Mouse (Mus musculus) MEL (cell line): ENCODE data around the gene Cpm. TPM values are rescaled to one million over a fixed set of nuclear protein-coding genes. Genes with fewer than 3 reads are reported as not detected.

ENCODE experiments used
- DNase-seq: peaks from one replicate; pipeline ENCODE4 v3.0.0; 2011; ENCODE audit warnings: low read depth, low spot score
- H3K27ac ChIP-seq: 2 replicates; pipeline ENCODE4 v1.5.1; 2012; ENCODE audit warnings: low read depth, mild to moderate bottlenecking, control low read depth, low read length, moderate library complexity; ENCODE audit not compliant: control insufficient read depth
- H3K27me3 ChIP-seq, 2 experiments: fragments of 150-350 bp in 1 of 2; sonication (generic) in 1 of 2; 2 replicates each; pipeline ENCODE4 v1.6.1; 2012; ENCODE audit warnings: low read length in 2 of 2, mild to moderate bottlenecking in 2 of 2, improper control_type of control experiment in 1 of 2, moderate library complexity in 1 of 2; ENCODE audit not compliant: insufficient read depth in 2 of 2, control insufficient read depth in 1 of 2
- H3K36me3 ChIP-seq, 2 experiments: 2 replicates each; pipeline ENCODE4 v1.6.1; 2012 to 2014; ENCODE audit warnings: low read length in 2 of 2, improper control_type of control experiment in 1 of 2, inconsistent platforms in 1 of 2, mild to moderate bottlenecking in 1 of 2; ENCODE audit not compliant: insufficient read depth in 2 of 2, control insufficient read depth in 1 of 2
- H3K4me1 ChIP-seq, 2 experiments: fragments of 150-350 bp in 1 of 2; sonication (generic) in 1 of 2; 2 replicates each; pipeline ENCODE4 v1.6.1; 2012; ENCODE audit warnings: low read length in 2 of 2, improper control_type of control experiment in 1 of 2, mild to moderate bottlenecking in 1 of 2; ENCODE audit not compliant: insufficient read depth in 2 of 2, control insufficient read depth in 1 of 2
- H3K4me3 ChIP-seq, 2 experiments: fragments of 150-350 bp in 1 of 2; sonication (generic) in 1 of 2; 2 replicates each; pipeline ENCODE4 v1.5.1; 2012; ENCODE audit warnings: low read depth in 2 of 2, low read length in 2 of 2, mild to moderate bottlenecking in 2 of 2, moderate library complexity in 2 of 2, control low read depth in 1 of 2, improper control_type of control experiment in 1 of 2; ENCODE audit not compliant: control insufficient read depth in 1 of 2, insufficient read depth in 1 of 2
- H3K79me2 ChIP-seq: 2 replicates; pipeline ENCODE4 v1.6.1; 2012; ENCODE audit warnings: mild to moderate bottlenecking, low read length, moderate library complexity; ENCODE audit not compliant: control insufficient read depth, poor library complexity, insufficient read depth
- H3K9ac ChIP-seq: 2 replicates; pipeline ENCODE4 v1.6.1; 2012; ENCODE audit warnings: low read depth, mild to moderate bottlenecking, control low read depth, low read length, moderate library complexity; ENCODE audit not compliant: control insufficient read depth, poor library complexity, severe bottlenecking
- H3K9me3 ChIP-seq: fragments of 150-350 bp; sonication (generic); replicated peaks from 2 replicates; pipeline ENCODE4 v1.6.1; 2012; ENCODE audit warnings: mild to moderate bottlenecking, low read length, improper control_type of control experiment, moderate library complexity; ENCODE audit not compliant: insufficient read depth
- CHD1 ChIP-seq: IDR thresholded peaks from 2 replicates; pipeline ENCODE4 v1.6.1; 2012; ENCODE audit warnings: low read depth, mild to moderate bottlenecking, inconsistent platforms, low read length, improper control_type of control experiment
- CHD2 ChIP-seq: IDR thresholded peaks from 2 replicates; pipeline ENCODE4 v1.6.1; 2011; ENCODE audit warnings: low read length, improper control_type of control experiment
- CTCF ChIP-seq, 3 experiments: IDR thresholded peaks in 2 of 3; conservative IDR thresholded peaks in 1 of 3; 2 replicates each; pipeline ENCODE4 v1.5.1; 2011 to 2012; ENCODE audit warnings: low read length in 3 of 3, low read depth in 2 of 3, mild to moderate bottlenecking in 2 of 3, improper control_type of control experiment in 1 of 3, inconsistent platforms in 1 of 3, mixed read lengths in 1 of 3, moderate library complexity in 1 of 3; ENCODE audit not compliant: control insufficient read depth in 1 of 3, insufficient read depth in 1 of 3, poor library complexity in 1 of 3, severe bottlenecking in 1 of 3
- E2F4 ChIP-seq: IDR thresholded peaks from 2 replicates; pipeline ENCODE4 v1.6.1; 2011; ENCODE audit warnings: low read depth, low read length, improper control_type of control experiment, borderline replicate concordance
- ELF1 ChIP-seq: IDR thresholded peaks from 2 replicates; pipeline ENCODE4 v1.6.1; 2014; ENCODE audit warnings: low read depth, mild to moderate bottlenecking, inconsistent platforms, low read length, improper control_type of control experiment, moderate library complexity
- EP300 ChIP-seq, 2 experiments: IDR thresholded peaks; 2 replicates each; pipeline ENCODE4 v1.6.1; 2011; ENCODE audit warnings: improper control_type of control experiment in 2 of 2, low read length in 2 of 2, low read depth in 1 of 2, mild to moderate bottlenecking in 1 of 2
- ETS1 ChIP-seq: IDR thresholded peaks from 2 replicates; pipeline ENCODE4 v1.6.1; 2012; ENCODE audit warnings: low read depth, mild to moderate bottlenecking, inconsistent platforms, low read length, improper control_type of control experiment, moderate library complexity
- GABPA ChIP-seq: IDR thresholded peaks from 2 replicates; pipeline ENCODE4 v1.6.1; 2012; ENCODE audit warnings: low read depth, mild to moderate bottlenecking, inconsistent platforms, low read length, improper control_type of control experiment, moderate library complexity
- HCFC1 ChIP-seq: IDR thresholded peaks from 2 replicates; pipeline ENCODE4 v1.6.1; 2012; ENCODE audit warnings: low read depth, mild to moderate bottlenecking, inconsistent platforms, low read length, improper control_type of control experiment, moderate library complexity
- JUND ChIP-seq: IDR thresholded peaks from 2 replicates; pipeline ENCODE4 v1.6.1; 2011; ENCODE audit warnings: low read depth, mild to moderate bottlenecking, improper control_type of control experiment, low read length
- MAFK ChIP-seq: IDR thresholded peaks from 2 replicates; pipeline ENCODE4 v1.6.1; 2011; ENCODE audit warnings: low read depth, mild to moderate bottlenecking, low read length, improper control_type of control experiment, borderline replicate concordance
- MAX ChIP-seq: IDR thresholded peaks from 2 replicates; pipeline ENCODE4 v1.6.1; 2011; ENCODE audit warnings: low read length, improper control_type of control experiment
- MAZ ChIP-seq: IDR thresholded peaks from 2 replicates; pipeline ENCODE4 v1.6.1; 2012; ENCODE audit warnings: low read depth, mild to moderate bottlenecking, inconsistent platforms, low read length, improper control_type of control experiment
- MXI1 ChIP-seq: IDR thresholded peaks from 2 replicates; pipeline ENCODE4 v1.6.1; 2011; ENCODE audit warnings: mild to moderate bottlenecking, low read depth, low read length, improper control_type of control experiment
- MYB ChIP-seq: IDR thresholded peaks from 2 replicates; pipeline ENCODE4 v1.6.1; 2011; ENCODE audit warnings: mild to moderate bottlenecking, low read depth, low read length, improper control_type of control experiment
- NELFE ChIP-seq: IDR thresholded peaks from 2 replicates; pipeline ENCODE4 v1.6.1; 2011; ENCODE audit warnings: low read depth, low read length, improper control_type of control experiment
- POLR2AphosphoS2 ChIP-seq: IDR thresholded peaks from 2 replicates; pipeline ENCODE4 v1.6.1; 2011; ENCODE audit warnings: low read length, improper control_type of control experiment
- SMC3 ChIP-seq: IDR thresholded peaks from 2 replicates; pipeline ENCODE4 v1.6.1; 2011; ENCODE audit warnings: low read depth, low read length, improper control_type of control experiment
- TCF12 ChIP-seq: IDR thresholded peaks from 2 replicates; pipeline ENCODE4 v1.6.1; 2014; ENCODE audit warnings: low read depth, mild to moderate bottlenecking, inconsistent platforms, low read length, improper control_type of control experiment, moderate library complexity
- UBTF ChIP-seq: IDR thresholded peaks from 2 replicates; pipeline ENCODE4 v1.6.1; 2012; ENCODE audit warnings: low read depth, mild to moderate bottlenecking, inconsistent platforms, low read length, improper control_type of control experiment, moderate library complexity, borderline replicate concordance; ENCODE audit not compliant: insufficient read depth
- ZMIZ1 ChIP-seq: IDR thresholded peaks from 2 replicates; pipeline ENCODE4 v1.6.1; 2012; ENCODE audit warnings: low read depth, mild to moderate bottlenecking, inconsistent platforms, low read length, improper control_type of control experiment, moderate library complexity
- ZNF384 ChIP-seq: IDR thresholded peaks from 2 replicates; pipeline ENCODE4 v1.6.1; 2012; ENCODE audit warnings: low read depth, mild to moderate bottlenecking, inconsistent platforms, low read length, improper control_type of control experiment
- polyA plus RNA-seq, 2 experiments: library from polyadenylated mRNA; stranded (reverse) in 1 of 2; unstranded in 1 of 2; fragments of >175 nt in 1 of 2; fragments of >200 nt in 1 of 2; gene quantifications; 2 replicates each; pipeline versions ENCODE4 v1.2.1 to v1.2.4; 2012; ENCODE audit warnings: low replicate concordance in 2 of 2, low read depth in 1 of 2; ENCODE audit not compliant: insufficient read length in 2 of 2, insufficient read depth in 1 of 2, missing spikeins in 1 of 2
- total RNA-seq: library from RNA; depleted of rRNA; stranded (reverse); fragments of 300-350 nt; gene quantifications from 2 replicates; pipeline ENCODE4 v1.2.3, GENCODE M21; 2012

Gene Cpm
- total and polyA plus RNA-seq, 3 experiments = 0.04 to 0.40 TPM; not detected in 1

GRCm38 (mm10) chr10:117697561-117698115 lies 68.3 kb downstream of the Cpm start:
- 0 out of 2 replicates have a peak, but pooled peaks cover 1% of the 10 kb centered on the region for H3K79me2 ChIP-seq
- no peak for TF ChIP-seq MAFK
- no peak for TF ChIP-seq ETS1
- TF ChIP-seq GABPA = no peak
- TF ChIP-seq CTCF (IDR thresholded peaks at IDR 0.05 in 2 of 3, conservative IDR thresholded peaks at IDR 0.05 in 1 of 3; ENCODE audit: control insufficient read depth in 1 of 3, insufficient read depth in 1 of 3, low read depth in 2 of 3, low read length in 3 of 3, poor library complexity in 1 of 3, severe bottlenecking in 1 of 3) = no peak
- TF ChIP-seq MXI1 = no peak
- no peak for TF ChIP-seq SMC3
- TF ChIP-seq E2F4 = no peak
- TF ChIP-seq ZMIZ1 = no peak
- no peak for TF ChIP-seq NELFE
- TF ChIP-seq HCFC1 = no peak
- TF ChIP-seq CHD2 = no peak
- no peak for TF ChIP-seq POLR2AphosphoS2
- no peak for TF ChIP-seq MAZ
- TF ChIP-seq MYB = no peak
- no peak for TF ChIP-seq JUND
- TF ChIP-seq, all 39 proteins: peak for 0
- no peak overlapping the region for H3K4me3 ChIP-seq
- DNase-seq = no peak
- no peak overlapping the region for H3K9ac ChIP-seq
- peaks cover 0 to 49% of the 10 kb centered on the region in 2 experiments; a peak in 2 of 4 replicates for H3K36me3 ChIP-seq
- H3K4me1 ChIP-seq = no peaks in the 10 kb centered on the region
- no peak overlapping the region for H3K27ac ChIP-seq
- no peaks in the 10 kb centered on the region for H3K27me3 ChIP-seq
- H3K9me3 ChIP-seq = no peaks in the 10 kb centered on the region

GRCm38 (mm10) chr10:117698313-117699138 lies 69.2 kb downstream of the Cpm start:
- H3K36me3 ChIP-seq = peaks cover 0 to 52% of the 10 kb centered on the region in 2 experiments; a peak in 2 of 4 replicates
- no peak for TF ChIP-seq ZNF384
- no peak for TF ChIP-seq ZMIZ1
- TF ChIP-seq TCF12 = no peak
- TF ChIP-seq MXI1 = no peak
- TF ChIP-seq ELF1 = no peak
- no peak for TF ChIP-seq MAFK
- TF ChIP-seq POLR2AphosphoS2 = no peak
- no peak for TF ChIP-seq UBTF
- TF ChIP-seq HCFC1 = no peak
- no peak for TF ChIP-seq EP300 (IDR thresholded peaks at IDR 0.05; ENCODE audit: low read depth in 1 of 2, low read length in 2 of 2)
- no peak for TF ChIP-seq CHD1
- no peak for TF ChIP-seq ETS1
- TF ChIP-seq SMC3 = no peak
- TF ChIP-seq MAX = no peak
- TF ChIP-seq CTCF (IDR thresholded peaks at IDR 0.05 in 2 of 3, conservative IDR thresholded peaks at IDR 0.05 in 1 of 3; ENCODE audit: control insufficient read depth in 1 of 3, insufficient read depth in 1 of 3, low read depth in 2 of 3, low read length in 3 of 3, poor library complexity in 1 of 3, severe bottlenecking in 1 of 3) = no peak
- TF ChIP-seq GABPA = no peak
- TF ChIP-seq, all 39 proteins: peak for 0
- Histone ChIP-seq H3K4me1 (no peaks in the 10 kb centered on the region), H3K9me3 (no peaks in the 10 kb centered on the region), H3K79me2 (0 out of 2 replicates have a peak, but pooled peaks cover 1% of the 10 kb centered on the region), H3K4me3 (no peak overlapping the region), H3K9ac (no peak overlapping the region), H3K27me3 (no peaks in the 10 kb centered on the region), H3K27ac (no peak overlapping the region)
- no peak for DNase-seq
